Mouse (Mus musculus) brain, embryonic 14.5 days (tissue): ENCODE measurements around the gene Thbs4.

Source experiments
- CTCF ChIP-seq: fragments of 200-500 bp; IDR thresholded peaks from 2 replicates; pipeline ENCODE4 v1.5.1; 2012; ENCODE audit warnings: inconsistent platforms, mild to moderate bottlenecking, moderate library complexity, borderline replicate concordance; ENCODE audit not compliant: insufficient read depth, insufficient read length; ENCODE audit errors: extremely low read depth
- POLR2A ChIP-seq: fragments of 200-500 bp; IDR thresholded peaks from 2 replicates; pipeline ENCODE4 v1.6.1; 2012; ENCODE audit warnings: mild to moderate bottlenecking, inconsistent platforms, borderline replicate concordance; ENCODE audit not compliant: poor library complexity, insufficient read depth, insufficient read length, severe bottlenecking; ENCODE audit errors: extremely low read depth

GRCm38 (mm10) chr13:92733741-92734140 is 60.9 kb downstream of the Thbs4 start:
- no peak for TF ChIP-seq CTCF
- TF ChIP-seq POLR2A: no peak
